Mouse (Mus musculus) gastrocnemius, postnatal 4 days (tissue): Measurements from ENCODE around the gene Abhd17b. TPM values are rescaled to one million over a fixed set of nuclear protein-coding genes. Genes with fewer than 3 reads are reported as not detected.

Experiments
- DNase-seq, 2 experiments: peaks; one replicate each; pipeline ENCODE4 v3.0.0; 2021 to 2022; ENCODE audit warnings: low spot score in 2 of 2, mixed read lengths in 2 of 2
- total RNA-seq, 2 experiments: library from RNA; stranded (reverse); gene quantifications; 2 replicates each; pipeline ENCODE4 v1.2.3; 2021

Gene Abhd17b
- total RNA-seq, 2 experiments from 2014 or later: 39.3 to 45.7 TPM

- peak in 1 of 2 experiments; percentile 3 for DNase-seq
Measured at GRCm38 (mm10) chr19:21727081-21727480, 74.1 kb downstream of the Abhd17b start.

- no peak for DNase-seq
Measured at GRCm38 (mm10) chr19:21728342-21728741, 75.4 kb downstream of the Abhd17b start.

GRCm38 (mm10) chr19:21731887-21732286 is 78.9 kb downstream of the Abhd17b start:
- no peak for DNase-seq

GRCm38 (mm10) chr19:21733176-21733575 is 80.2 kb downstream of the Abhd17b start:
- no peak for DNase-seq

GRCm38 (mm10) chr19:21734112-21734511 is 81.1 kb downstream of the Abhd17b start:
- peak in 1 of 2 experiments; percentile 33 for DNase-seq

Other genes with a start within 250 kb of the Abhd17b start
- gene Gda, start 179.7 kb upstream of the Abhd17b start, total RNA-seq: 1 to 10 TPM; 1.0 to 1.4 TPM
- gene 1110059E24Rik, start 209 bp upstream of the Abhd17b start, total RNA-seq: 10 to 100 TPM; 26.3 to 26.5 TPM
- 10 to 100 TPM; 19.8 to 22.5 TPM for gene Cemip2, start 125.2 kb downstream of the Abhd17b start, total RNA-seq